Mouse (Mus musculus): ENCODE results near the gene Haao.
A peak's percentile ranks its signal among the peaks of the same experiment; 100 is the strongest.

The Haao gene

DNA sequence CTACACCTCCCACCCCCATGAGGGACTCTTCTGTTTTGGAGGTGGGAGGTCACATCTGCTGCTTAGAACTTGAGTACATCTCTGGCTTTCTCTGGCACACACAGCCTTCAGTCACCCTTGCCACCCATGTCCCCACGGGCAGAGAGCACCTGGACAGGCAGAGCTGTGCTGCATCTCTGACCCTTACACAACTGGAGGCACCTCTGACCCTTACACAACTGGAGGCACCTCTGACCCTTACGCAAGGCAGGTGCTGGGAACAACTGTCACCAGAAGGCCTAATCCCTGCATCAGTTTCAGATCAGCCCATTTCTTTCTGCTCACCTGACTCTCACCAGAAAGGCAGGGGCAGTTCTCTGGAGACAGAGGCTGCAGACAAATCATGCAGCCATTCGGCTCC is 11.7 kb downstream of the Haao start:
- DNase-seq (ENCODE audit: low read depth, low spot score): no peak

DNA sequence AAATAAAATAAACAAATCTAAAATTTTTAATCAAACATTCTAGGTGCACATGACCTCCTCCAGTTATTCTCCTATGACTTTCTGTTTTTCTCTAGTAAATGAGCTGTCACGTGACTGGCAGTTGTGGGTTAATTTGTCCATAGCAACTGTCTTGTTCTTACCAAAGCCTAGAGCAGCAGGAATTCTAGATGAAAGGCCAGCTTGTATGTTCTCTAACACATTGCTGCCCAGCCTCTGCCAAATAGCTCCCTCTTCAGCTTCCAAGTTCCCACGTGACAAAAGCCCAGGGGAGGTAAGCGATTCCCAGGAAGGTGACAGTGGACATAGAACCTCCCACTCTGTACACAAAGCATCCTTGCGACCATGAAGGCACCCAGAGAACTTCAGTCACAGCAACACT is 13.6 kb downstream of the Haao start:
- DNase-seq (ENCODE audit: low read depth, low spot score): no peak

DNA sequence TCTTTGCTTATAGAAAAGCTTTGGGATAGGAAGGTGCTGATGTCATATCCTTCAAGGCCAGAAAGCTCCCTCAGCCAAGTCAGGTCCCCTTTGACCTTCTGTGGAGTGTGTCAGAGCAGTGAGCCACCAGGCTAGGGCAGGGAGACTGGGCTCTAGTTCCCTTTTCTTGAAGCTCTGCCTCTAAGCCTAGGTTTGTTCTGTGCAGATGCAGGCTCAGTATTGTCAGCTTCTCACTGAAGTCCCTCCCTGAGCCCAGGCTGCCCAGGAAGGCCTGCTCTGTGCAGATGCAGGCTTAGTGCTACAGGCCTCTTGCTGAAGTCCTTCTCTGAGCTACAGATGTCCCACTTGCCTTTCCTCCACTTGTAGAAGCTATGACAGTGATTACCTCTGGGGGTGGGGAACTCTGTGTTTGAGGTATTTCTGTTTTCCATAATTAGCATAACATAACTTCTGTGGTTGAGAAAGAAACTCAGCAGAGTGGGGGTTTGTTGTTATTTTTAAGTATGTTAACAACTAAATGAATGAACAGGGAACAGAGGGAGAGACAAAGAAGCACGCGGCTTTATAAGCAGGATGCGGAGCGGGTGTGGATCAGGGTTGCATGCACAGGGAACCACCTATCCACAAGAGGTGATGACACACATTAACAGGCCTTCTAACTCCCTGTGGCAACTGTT is 17.0 kb downstream of the Haao start:
- no peak for DNase-seq (ENCODE audit: low read depth, low spot score)

DNA sequence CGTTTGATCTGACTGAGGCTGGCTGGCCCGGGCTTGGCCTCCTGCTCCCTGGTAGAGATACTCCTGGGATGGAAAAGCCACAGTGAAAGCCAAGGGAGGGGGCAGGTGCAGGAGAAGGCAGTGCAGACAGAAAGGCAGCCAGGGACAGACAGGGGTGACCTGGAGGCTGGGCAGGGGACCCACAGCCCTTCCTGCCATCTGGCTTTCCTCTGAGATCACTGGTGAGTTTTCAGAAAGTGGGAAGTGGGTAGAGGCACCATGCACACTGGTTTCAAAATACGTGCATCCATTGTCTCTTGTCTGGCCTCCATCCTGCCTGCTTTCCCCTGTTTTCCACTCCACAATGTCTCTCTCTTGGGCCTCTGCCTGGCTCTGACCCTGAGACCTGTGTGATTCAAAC is 18.4 kb downstream of the Haao start:
- DNase-seq (ENCODE audit: low read depth, low spot score): no peak

DNA sequence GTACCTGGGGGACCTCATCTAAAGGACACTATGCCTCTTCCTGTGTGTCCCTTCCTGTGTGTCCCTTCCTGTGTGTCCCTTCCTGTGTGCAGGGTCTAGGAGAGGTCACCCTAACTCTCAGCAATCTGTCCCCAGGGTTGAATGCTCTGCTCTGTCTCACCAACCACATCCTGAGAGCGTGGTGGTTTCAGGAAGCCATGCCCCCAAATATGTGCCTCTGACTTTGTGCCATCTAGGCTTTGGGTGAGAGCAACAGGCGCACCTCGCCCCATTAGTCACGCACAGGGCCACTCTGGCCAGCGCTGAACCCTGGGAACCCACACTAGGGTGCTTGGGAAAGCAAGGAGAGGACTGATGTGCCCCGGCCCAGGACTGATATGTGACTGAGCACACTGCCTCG is 23.9 kb downstream of the Haao start:
- DNase-seq (ENCODE audit: low read depth, low spot score): no peak

DNA sequence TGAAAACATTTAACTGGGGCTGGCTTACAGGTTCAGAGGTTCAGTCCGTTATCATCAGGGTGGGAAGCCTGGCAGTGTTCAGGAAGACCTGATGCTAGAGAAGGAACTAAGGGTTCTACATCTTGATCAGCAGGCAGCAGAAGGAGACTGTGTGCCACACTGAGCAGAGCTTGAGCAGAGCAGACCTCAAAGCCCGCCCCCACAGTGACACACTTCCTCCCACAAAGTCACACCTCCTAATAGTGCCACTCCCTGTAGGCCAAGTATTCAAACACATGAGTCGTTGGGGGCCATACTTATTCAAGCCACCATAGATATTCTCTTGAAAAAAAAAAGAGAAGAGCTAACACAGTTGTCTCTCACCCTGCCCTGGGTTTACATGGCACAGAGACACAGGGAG is 25.9 kb downstream of the Haao start:
- DNase-seq (ENCODE audit: low read depth, low spot score): no peak

DNA sequence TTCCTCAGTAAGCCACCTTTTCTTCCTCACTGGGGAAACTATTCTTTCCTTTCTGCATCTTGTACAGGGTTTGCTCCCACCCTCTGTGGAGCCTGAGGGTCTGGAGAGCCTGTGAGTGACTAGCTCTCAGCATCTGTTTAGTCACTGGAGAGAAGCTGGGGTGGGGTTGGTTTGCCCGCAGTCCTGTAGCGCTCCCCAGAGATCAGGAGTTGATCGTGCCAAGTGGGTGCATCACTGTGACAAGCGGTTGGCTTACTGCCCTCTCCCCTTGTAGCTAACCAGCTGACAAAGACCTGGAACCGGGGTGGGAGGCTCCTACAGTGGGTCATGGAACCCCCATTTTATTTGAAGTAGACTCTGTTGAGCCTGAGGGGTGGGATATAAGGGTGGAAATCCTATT is 27.1 kb downstream of the Haao start:
- no peak for DNase-seq (ENCODE audit: low read depth, low spot score)

DNA sequence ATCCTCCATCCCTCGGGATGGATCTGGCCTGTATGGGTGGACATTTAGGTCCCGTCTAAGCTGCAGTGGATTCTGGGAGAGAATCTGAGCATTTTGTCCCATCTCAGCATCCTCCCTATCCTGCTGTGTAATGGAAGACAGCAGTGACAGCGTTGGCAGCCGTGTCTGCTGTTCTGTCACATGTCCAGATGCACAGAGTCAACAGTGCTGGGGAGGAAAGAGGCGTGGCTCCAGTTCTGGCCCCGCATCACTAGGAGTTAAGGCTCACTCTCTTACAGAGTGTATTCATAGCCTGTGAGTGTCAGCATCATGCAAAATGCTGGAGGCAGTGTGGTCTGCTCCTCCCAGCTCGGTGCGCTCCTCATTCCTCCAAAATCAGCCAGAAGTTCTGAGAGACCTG is 28.3 kb downstream of the Haao start:
- DNase-seq (ENCODE audit: low read depth, low spot score): no peak

DNA sequence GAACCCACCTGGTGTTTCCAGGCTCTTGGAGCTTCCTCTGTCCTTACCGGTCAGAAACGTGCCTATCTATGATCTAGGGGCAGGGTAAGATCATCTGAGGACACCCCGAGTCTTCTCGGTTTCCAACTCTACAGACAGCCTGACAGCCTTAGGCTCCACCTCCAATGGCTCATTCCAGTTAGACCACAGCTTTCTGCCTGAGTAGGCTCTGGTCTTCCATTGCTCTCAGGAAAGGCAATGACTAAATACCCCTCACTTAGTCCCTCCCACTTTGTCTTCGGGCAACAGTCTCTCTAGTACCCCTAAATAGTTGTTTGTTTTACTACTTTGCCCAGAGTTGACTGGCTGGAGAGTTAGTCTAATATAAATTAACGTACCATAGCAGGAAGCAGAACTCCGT is 30.8 kb downstream of the Haao start:
- DNase-seq (ENCODE audit: low read depth, low spot score): no peak

DNA sequence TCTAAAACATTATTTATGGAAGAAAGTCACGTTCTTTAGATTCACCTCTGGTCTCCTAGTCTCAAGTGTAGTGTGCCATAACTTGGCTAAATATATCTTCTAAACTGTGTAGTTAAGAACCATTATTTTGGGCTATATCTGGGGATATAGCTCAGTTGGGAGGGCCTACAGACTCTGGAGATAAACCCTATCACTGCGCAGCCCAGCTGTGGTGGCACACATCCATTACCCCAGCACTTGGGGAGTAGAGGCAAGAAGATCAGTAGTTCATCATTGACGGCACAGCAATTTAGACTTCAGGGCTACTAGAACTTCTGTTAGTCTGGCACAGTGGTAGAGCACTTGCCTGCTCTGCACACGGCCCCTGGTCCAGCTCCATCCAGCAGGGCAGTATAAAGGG is 34.7 kb downstream of the Haao start:
- DNase-seq (ENCODE audit: low read depth, low spot score): no peak

DNA sequence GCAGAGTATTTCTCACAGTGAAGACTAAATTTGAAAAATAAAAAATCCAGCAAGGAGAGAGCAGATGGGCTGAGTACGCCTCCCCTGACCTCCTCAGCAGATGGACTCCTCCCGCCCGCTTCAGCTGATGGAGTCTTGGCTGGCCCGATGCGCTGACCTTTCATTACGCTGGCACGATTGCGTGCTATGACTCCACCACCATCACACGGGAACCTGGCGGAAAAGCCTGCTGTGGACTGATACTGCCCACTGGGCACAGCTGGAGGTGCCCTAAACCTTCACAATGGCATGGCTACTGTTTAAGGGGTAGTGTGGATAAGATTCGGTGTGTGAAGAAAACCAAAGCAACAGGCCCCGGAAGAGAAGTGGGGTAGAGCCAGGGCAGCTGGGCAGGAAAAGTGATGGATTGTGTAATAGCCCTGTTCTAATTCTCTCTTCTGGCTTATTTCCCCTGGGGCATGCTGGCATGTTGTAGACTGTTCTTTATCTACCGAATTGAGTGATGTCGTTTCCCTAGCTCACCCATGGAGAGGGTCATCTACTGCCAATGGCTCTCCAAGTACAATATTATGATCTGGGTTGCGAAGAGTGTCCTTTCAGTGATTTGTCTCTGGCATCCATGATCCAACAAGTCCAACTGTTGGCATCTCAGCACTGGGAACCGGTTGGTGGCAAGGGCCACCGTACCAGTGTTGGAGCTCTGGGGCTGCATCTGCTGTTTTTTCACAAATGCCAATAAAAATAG is 35.4 kb downstream of the Haao start:
- DNase-seq (ENCODE audit: low read depth, low spot score): no peak

DNA sequence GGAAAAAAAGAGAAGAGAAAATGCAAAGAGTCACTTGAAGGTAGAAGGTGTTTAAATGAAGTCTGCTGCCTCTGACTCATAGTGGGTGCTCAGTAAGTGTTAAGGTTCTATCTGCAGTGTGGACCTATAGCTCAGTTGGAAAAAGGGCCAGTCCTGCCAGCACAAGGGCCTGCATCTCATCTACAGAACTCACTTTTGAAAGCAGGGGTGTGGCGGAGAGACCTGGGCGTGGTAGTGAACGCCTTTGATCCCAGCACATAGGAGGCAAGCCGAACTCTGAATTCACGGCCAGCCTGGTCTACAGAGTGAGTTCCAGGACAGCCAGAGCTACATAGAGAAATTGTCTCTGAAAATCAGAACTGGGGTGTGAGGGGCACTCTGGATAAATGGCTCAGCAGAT is 37.5 kb downstream of the Haao start:
- DNase-seq (ENCODE audit: low read depth, low spot score): peak; percentile 38

DNA sequence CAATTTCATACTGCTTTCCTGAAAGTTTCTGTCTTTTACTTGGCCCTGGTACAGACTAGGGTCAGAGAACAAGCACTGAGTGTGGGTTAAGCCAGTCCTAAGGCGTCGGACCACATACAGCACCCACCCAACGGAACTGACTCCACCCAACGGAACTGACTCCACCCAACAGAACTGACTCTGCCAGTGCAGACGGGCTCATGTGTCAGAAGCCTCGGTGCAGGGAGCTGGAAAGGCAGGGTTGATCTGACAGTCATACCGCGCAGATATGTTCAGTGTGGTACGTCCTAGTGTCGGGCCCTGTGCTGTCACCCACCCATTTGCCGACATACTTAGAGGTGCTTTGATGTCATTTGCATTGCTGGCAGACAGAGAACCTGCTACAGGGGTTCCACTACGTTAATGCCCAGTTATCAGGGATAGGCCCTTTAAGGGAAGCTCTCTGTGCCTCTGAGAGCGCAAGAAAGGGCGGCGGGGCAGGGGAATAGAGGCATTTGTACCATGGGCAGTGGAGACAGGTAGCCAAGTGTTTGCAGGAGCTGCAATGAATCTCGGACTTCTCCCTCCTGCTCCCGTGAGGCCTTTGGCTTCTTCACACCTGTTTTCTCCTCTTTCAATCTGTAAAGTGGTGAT is 38.5 kb downstream of the Haao start:
- peak; percentile 72 for DNase-seq (ENCODE audit: low read depth, low spot score)

DNA sequence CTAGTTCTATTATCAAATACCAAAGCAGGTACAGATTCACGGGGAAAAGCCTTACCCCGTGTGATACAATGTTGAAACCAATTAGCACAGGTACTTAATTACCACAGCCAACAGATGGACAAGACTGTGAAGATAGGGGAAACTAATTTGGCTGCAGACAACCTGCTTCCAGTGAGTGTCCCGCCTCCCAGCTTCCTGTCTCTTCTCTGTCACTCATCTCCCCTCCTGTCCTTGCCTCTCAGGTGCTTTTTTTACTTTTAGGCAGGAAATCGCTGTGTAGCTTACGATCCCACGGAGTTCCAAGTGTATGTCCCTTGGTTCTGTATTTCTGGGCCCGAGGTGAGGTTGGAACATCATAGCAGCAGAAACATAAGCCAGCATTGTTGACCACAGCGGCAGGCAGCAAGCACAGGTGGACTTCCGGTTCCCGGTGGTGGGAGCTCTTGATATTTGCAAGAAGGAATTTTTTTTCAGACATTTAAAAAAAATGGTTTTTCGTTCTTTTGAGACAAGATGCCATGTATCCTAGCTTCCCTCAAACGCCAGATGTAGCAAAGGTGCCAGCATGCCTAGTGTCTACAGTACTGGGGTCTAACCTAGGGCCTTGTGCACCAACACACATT is 39.2 kb downstream of the Haao start:
- peak; percentile 56 for DNase-seq (ENCODE audit: low read depth, low spot score)

DNA sequence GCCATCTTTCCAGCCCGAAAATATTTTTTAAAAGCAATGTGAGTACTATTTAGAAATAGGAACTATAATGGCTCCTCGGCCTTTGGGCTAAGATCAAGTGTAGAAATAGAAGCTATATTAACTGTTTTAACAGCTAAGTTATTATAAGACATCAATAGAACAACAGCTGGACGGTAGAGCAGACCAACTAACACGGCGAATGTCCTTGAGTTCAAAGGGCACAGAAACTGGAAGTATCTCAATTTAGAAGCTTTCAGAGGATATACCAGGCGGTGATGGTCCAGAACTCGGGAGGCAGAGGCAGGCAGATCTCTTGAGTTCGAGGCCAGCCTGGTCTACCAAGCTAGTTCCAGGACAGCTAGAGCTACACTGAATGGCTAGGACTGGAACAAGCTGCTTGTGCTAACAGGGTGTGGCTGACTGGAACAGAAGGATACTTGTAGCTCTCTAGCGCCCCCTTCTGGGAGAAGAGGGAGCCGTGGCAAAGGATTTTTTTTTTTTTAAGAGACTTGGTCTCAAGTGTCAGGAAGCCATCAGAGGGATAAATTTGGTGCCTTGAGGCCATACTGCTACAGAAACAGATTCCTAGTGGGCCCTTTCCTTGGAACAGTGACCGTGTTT is 39.9 kb downstream of the Haao start:
- peak; percentile 91 for DNase-seq (ENCODE audit: low read depth, low spot score)

DNA sequence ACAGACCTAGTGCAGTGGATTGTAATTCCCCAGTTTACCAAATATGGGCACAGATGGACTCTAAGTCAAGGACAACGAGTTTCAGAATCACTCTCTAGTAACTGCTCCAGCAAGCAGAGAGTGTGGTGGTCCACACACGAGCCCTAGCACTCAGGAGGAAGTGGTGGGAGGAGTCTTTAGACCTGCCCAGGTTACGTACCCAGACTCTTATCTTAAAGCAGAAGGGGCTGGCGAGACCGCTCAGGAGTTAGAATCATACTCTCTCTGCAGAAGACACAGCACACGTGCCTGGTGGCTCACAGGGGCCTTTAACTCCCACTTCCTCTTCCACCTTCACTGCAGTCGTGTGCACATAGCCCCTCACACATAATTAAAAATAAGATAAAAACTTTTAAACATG is 40.4 kb downstream of the Haao start:
- DNase-seq (ENCODE audit: low read depth, low spot score): no peak

DNA sequence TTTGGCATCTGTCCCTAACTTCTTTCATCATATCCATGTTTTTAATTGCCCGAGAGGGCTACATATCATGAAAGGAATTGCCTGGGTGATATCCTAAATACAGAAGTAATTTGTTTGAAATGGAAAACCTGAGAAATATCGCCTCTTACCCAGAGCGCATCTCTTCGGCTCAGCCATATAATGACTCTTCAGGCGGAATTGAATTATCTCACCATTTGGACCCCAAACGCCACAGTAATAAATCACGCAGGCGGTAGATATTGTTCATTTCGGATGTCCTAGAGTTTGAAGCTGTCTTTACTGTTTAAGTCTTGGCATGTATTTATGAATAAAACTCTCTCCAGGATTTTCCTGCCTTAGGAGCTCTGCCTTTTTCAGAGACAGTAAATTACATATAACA is 42.7 kb downstream of the Haao start:
- DNase-seq (ENCODE audit: low read depth, low spot score): no peak

DNA sequence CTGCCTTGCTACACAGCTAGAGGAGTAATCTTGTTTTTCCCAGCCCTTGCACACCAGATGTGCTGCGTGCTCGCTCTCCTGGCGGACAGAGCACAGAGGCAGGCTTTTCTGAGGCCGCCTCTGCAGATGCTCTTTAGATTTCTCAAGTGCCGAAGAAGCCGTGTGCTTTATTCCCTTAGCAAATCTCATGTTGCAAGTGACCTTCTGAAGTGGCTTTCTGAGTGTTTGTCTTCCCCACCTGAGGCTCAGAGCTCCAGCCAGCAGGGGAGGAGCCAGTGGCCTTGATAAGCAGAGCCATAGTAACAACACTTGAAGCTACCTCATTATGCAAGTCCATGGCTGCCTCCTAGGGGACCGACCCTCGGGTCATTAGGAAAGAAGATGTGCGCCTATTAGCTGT is 43.8 kb downstream of the Haao start:
- DNase-seq (ENCODE audit: low read depth, low spot score): peak; percentile 60

DNA sequence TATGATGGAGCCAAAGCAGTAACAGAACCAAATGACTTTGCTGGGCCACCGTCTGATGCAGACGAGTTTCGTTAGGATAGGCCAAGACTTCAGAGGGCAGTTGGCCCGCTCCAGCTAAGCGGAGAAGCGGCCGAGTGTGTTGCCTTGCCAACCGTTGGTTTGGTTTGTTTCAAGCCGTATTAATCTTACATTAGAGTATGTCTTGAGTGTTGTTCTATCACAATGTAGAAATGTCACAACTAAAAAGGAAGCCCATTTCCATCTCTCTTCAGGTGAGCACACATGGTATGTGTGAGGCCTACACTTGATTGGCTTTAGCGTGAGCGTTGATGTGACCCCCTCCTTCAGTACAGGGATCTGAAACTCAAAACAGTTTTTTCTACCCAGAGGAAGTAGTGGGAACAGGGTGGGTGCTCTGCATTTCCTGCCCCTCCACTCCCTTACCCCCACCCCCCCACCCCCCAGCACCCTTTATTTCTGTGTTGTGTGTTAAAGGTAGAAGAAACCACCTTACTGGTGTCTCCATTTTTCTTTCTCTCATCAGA is 48.2 kb downstream of the Haao start:
- DNase-seq (ENCODE audit: low read depth, low spot score): no peak

DNA sequence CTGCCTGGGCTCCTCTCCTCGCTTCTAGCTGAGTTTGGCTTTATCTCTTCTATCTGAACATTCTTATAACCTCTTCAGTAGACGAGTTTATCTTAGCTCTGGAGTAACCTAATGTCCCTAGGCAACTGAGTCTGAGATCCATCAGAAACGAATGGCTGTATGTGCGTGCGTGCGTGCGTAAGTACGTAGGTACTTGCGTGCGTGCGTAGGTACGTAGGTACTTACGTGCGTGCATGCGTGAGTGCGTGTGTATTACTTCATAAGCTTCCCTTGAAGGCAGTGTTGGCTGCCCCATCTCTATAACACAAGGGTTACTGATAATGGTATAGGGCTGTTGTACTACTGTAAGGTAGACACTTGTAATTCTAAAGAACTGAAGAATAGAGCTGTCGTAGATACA is 52.6 kb downstream of the Haao start:
- DNase-seq (ENCODE audit: low read depth, low spot score): peak; percentile 67

DNA sequence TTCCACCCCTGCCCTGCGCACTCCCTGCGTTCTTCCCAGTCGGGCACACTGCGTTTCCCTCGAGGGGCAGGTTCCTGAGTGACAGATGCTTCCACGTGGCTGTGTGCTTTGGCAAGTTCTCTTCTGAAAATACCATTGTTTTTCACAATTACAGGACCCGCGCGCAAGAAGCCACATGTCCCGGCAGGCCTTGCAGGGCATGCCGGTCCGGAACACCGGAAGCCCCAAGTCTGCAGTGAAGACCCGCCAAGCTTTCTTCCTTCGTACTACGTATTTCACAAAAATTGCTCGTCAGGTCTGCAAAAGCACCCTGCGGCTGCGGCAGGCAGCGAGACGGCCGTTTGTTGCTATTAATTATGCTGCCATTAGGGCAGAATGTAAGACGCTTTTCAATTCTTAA is 55.4 kb downstream of the Haao start:
- no peak for DNase-seq (ENCODE audit: low read depth, low spot score)

DNA sequence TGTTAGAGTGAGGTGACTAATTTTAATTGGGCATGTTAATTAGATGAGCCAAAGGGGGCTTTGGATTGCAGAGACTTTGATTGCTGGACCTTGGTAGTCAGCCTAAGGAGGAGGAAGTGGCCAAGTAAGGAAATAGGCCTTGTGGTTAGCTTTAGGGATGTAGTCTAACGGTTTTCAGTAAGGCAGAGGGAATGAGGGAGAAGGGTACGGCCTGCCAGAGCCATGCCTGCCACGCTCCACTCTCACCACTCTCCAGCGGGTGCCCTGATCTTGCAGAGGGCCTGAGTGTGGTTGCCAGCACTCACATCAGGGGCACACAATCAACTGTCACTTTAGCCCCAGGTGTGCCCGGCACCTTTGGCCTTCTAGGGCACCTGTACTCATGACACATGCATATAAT is 57.6 kb downstream of the Haao start:
- no peak for DNase-seq (ENCODE audit: low read depth, low spot score)
